17 mouse cellular contexts compared by ENCODE assay signal in the genomic region with DNA sequence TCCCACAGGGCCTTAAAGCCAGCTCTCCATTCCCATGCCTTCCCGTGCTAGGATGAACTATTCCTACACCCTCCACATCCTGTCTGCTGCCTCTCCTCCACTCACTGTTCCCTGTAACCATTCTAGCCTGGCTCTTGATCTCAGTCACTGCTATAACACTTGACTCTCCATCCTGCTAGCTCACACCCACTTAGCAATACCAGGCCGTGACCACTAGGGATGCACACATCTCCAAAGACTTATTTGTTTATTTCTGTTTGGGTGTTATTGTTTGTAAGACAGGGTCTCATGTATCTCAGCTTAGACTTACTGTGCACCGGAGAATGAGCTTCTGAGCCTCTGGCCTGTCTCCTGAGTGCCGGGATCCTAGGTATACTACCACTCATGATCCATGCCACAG. TPM values are rescaled to one million over a fixed set of nuclear protein-coding genes. Genes with fewer than 3 reads are reported as not detected.
DNase-seq lines count a peak whose midpoint lies in the region; ATAC-seq and TF ChIP-seq lines count a peak whose summit lies in the region.
"Had no signal": no experiment of that assay in that cellular context is flagged by ENCODE, and none has a peak within 500 bp of the region (broad histone marks: within the 10 kb centered on the region; RNA-seq: fewer than 3 reads in every experiment).

No protein-coding gene starts in this region.

- no peak for DNase-seq in layer of hippocampus, adult 2 months (ENCODE audit: low spot score in 2 of 2)
- no peak for DNase-seq in layer of hippocampus, postnatal 14 days (ENCODE audit: low spot score in 2 of 2)
- DNase-seq in G1E (ENCODE audit: low spot score), result no peak
- peak; percentile 41 for DNase-seq in induced T-regulatory cell, adult 2 months (ENCODE audit: low read depth)
- DNase-seq in neural tube, embryonic 10.5 days (ENCODE audit: extremely low spot score, low spot score), result no peak
- DNase-seq in frontal cortex, postnatal 10 days (ENCODE audit: low spot score in 2 of 2), result no peak
- DNase-seq: cerebellum, adult 9-10 months; gastrocnemius, postnatal 14 days; kidney, postnatal 14 days; midbrain, embryonic 14.5 days; thymus, postnatal 4 days had no signal

- H3K36me3 ChIP-seq in G1E (replicated peaks), result peaks cover 76% of the 10 kb centered on the region
- H3K36me3 ChIP-seq: embryonic facial prominence, embryonic 10.5 days; limb, embryonic 12.5 days; neural tube, embryonic 13.5 days had no signal

- no peak overlapping the region for H3K27ac ChIP-seq in layer of hippocampus, adult 2 months
- H3K27ac ChIP-seq: embryonic facial prominence, embryonic 10.5 days; hindbrain, embryonic 14.5 days; limb, embryonic 12.5 days; neural tube, embryonic 13.5 days had no signal

- H3K27me3 ChIP-seq in G1E (ENCODE audit: insufficient read depth, low read length), result no peaks in the 10 kb centered on the region
- H3K27me3 ChIP-seq: limb, embryonic 12.5 days; neural tube, embryonic 13.5 days had no signal

- peak; percentile 44 for TF ChIP-seq CTCF in layer of hippocampus, adult 2 months (conservative IDR thresholded peaks at IDR 0.05)
- peak; percentile 34; the same call in 1 of the 2 replicates for TF ChIP-seq CTCF in G1E (IDR thresholded peaks at IDR 0.05; ENCODE audit: low read depth, low read length)

- H3K4me1 ChIP-seq in G1E (ENCODE audit: insufficient read depth, low read depth, low read length), result peaks cover 71% of the 10 kb centered on the region

- ATAC-seq in CD4-positive, CD25-positive, alpha-beta regulatory T cell, adult 4 months, result peak; percentile 62
- no peak for ATAC-seq in G1E (ENCODE audit: extremely low read depth, insufficient number of reproducible peaks, low FRiP score, poor library complexity, severe bottlenecking)
- ATAC-seq: activated CD4-positive, CD25-positive, alpha-beta regulatory T cell, adult 4 months had no signal

- no peaks in the 10 kb centered on the region for H3K9me3 ChIP-seq in G1E (replicated peaks)
- H3K9me3 ChIP-seq: embryonic facial prominence, embryonic 10.5 days; limb, embryonic 12.5 days; neural tube, embryonic 13.5 days had no signal

- no peak overlapping the region for H3K4me3 ChIP-seq in layer of hippocampus, adult 2 months
- H3K4me3 ChIP-seq in G1E (ENCODE audit: low read depth, low read length), result no peak overlapping the region
- H3K4me3 ChIP-seq: embryonic facial prominence, embryonic 10.5 days; limb, embryonic 12.5 days; neural tube, embryonic 13.5 days had no signal

RNA-seq across cellular contexts. Expression of a gene that starts 2.8 kb away (rescaled TPM):
- total RNA-seq in layer of hippocampus, adult 2 months (2021), result 10 to 100 TPM; 74.7 to 86.1 TPM
- 10 to 100 TPM; 78.0 to 85.6 TPM for total RNA-seq in layer of hippocampus, postnatal 14 days (2021)
- 100 to 1,000 TPM; 141 to 148 TPM for polyA plus RNA-seq in CD4-positive, CD25-positive, alpha-beta regulatory T cell, adult 4 months (2017; shearing (Covaris generic))
- total RNA-seq in G1E (2014; fragmentation: Nextera tagmentation), result 238 and 244 TPM in 2 replicates
- total RNA-seq in G1E (2017), result 153 and 179 TPM in 2 replicates
- 120 and 165 TPM in 2 replicates for polyA plus RNA-seq in G1E (2012)

RNA-seq across cellular contexts. Expression of a gene that starts 10.7 kb away (rescaled TPM):
- total RNA-seq in layer of hippocampus, adult 2 months (2021), result 1 to 10 TPM; 3.9 to 4.6 TPM
- 1 to 10 TPM; 3.7 to 4.2 TPM for total RNA-seq in layer of hippocampus, postnatal 14 days (2021)
- 10 to 100 TPM; 66.7 to 70.3 TPM for polyA plus RNA-seq in CD4-positive, CD25-positive, alpha-beta regulatory T cell, adult 4 months (2017; shearing (Covaris generic))
- total RNA-seq in G1E (2014; fragmentation: Nextera tagmentation) (187 and 244 TPM in 2 replicates), G1E (2017) (163 and 182 TPM in 2 replicates)
- 133 and 183 TPM in 2 replicates for polyA plus RNA-seq in G1E (2012)

RNA-seq across cellular contexts. Expression of a gene that starts 14.3 kb away (rescaled TPM):
- 10 to 100 TPM in 1 of 2 experiments, 1 to 10 TPM in 1; 9.6 to 11.3 TPM for total RNA-seq in layer of hippocampus, adult 2 months (2021)
- 10 to 100 TPM; 12.6 to 13.7 TPM for total RNA-seq in layer of hippocampus, postnatal 14 days (2021)
- polyA plus RNA-seq in CD4-positive, CD25-positive, alpha-beta regulatory T cell, adult 4 months (2017; shearing (Covaris generic)), result 1 to 10 TPM in 1 of 2 experiments, under 1 TPM in 1; 0.57 to 1.6 TPM
- 5.5 and 6.0 TPM in 2 replicates for total RNA-seq in G1E (2014; fragmentation: Nextera tagmentation)
- total RNA-seq in G1E (2017), result 0.55 and 1.2 TPM in 2 replicates
- polyA plus RNA-seq in G1E (2012), result 5.1 and 5.6 TPM in 2 replicates

RNA-seq across cellular contexts. Expression of a gene that starts 20.9 kb away (rescaled TPM):
- 10 to 100 TPM; 11.5 to 12.5 TPM for total RNA-seq in layer of hippocampus, adult 2 months (2021)
- 10 to 100 TPM; 11.4 to 15.3 TPM for total RNA-seq in layer of hippocampus, postnatal 14 days (2021)
- polyA plus RNA-seq in CD4-positive, CD25-positive, alpha-beta regulatory T cell, adult 4 months (2017; shearing (Covaris generic)), result 100 to 1,000 TPM; 326 to 346 TPM
- total RNA-seq in G1E (2014; fragmentation: Nextera tagmentation) (58.1 and 72.6 TPM in 2 replicates), G1E (2017) (516 and 572 TPM in 2 replicates)
- polyA plus RNA-seq in G1E (2012), result 147 and 261 TPM in 2 replicates

RNA-seq across cellular contexts. Expression of a gene that starts 22.4 kb away (rescaled TPM):
- 10 to 100 TPM; 17.4 to 19.0 TPM for total RNA-seq in layer of hippocampus, adult 2 months (2021)
- 10 to 100 TPM; 13.8 to 16.0 TPM for total RNA-seq in layer of hippocampus, postnatal 14 days (2021)
- polyA plus RNA-seq in CD4-positive, CD25-positive, alpha-beta regulatory T cell, adult 4 months (2017; shearing (Covaris generic)), result 10 to 100 TPM; 17.7 to 18.4 TPM
- total RNA-seq in G1E (2014; fragmentation: Nextera tagmentation) (71.0 and 74.9 TPM in 2 replicates), G1E (2017) (26.4 and 29.7 TPM in 2 replicates)
- 33.9 and 34.7 TPM in 2 replicates for polyA plus RNA-seq in G1E (2012)

Comparison
In these comparisons a context has a peak if more than half of its experiments do, and no peak if none do; other contexts are left out.
1. RNA of a gene that starts 10.7 kb away (total RNA-seq): 163 to 244 TPM in G1E; 3.9 to 4.6 TPM in layer of hippocampus, adult 2 months and 3.7 to 4.2 TPM in layer of hippocampus, postnatal 14 days; every median in the first group is over 10 times any median in the second.